Mouse (Mus musculus): ENCODE data around the gene Odf2l.

- TF ChIP-seq CTCF (IDR thresholded peaks at IDR 0.05; ENCODE audit: low read depth, low read length) (no peak), POLR2A (IDR thresholded peaks at IDR 0.05; ENCODE audit: extremely low read depth, insufficient read depth, low read length) (no peak)
These were observed 11.0 kb downstream of the Odf2l start for GRCm38 (mm10) chr3:145129356-145129755.
